Mouse (Mus musculus) hindbrain, embryonic 14.5 days (tissue): Measurements from ENCODE around the gene Galns. TPM values are rescaled to one million over a fixed set of nuclear protein-coding genes. Genes with fewer than 3 reads are reported as not detected.

Experiments
- ATAC-seq: fragments of 200-750 bp; cut with Nextera tagmentation; 2 replicates; pipeline ENCODE4 v1.8.0; 2017; ENCODE audit warnings: moderate number of reproducible peaks, mild to moderate bottlenecking, moderate TSS enrichment, moderate library complexity; ENCODE audit not compliant: low FRiP score
- DNase-seq: peaks from one replicate; pipeline ENCODE4 v3.0.0-alpha.2; 2015; ENCODE audit warnings: low spot score
- H3K27ac ChIP-seq: fragments of 300-500 bp; sonication (generic); 2 replicates; pipeline ENCODE4 v1.5.1; 2014; ENCODE audit warnings: mild to moderate bottlenecking, moderate library complexity
- H3K27me3 ChIP-seq: fragments of 300-500 bp; sonication (generic); 2 replicates; pipeline ENCODE4 v1.6.1; 2014; ENCODE audit warnings: mild to moderate bottlenecking, low read length, mixed read lengths; ENCODE audit not compliant: control insufficient read depth, insufficient read depth
- H3K36me3 ChIP-seq: fragments of 300-500 bp; sonication (generic); replicated peaks from 2 replicates; pipeline ENCODE4 v1.6.1; 2014; ENCODE audit not compliant: control insufficient read depth, insufficient read depth
- H3K4me1 ChIP-seq: fragments of 300-500 bp; sonication (generic); replicated peaks from 2 replicates; pipeline ENCODE4 v1.6.1; 2014; ENCODE audit warnings: antibody characterized with exemption, low read length, mixed read lengths; ENCODE audit not compliant: control insufficient read depth, insufficient read depth
- H3K4me2 ChIP-seq: fragments of 300-500 bp; sonication (generic); replicated peaks from 2 replicates; pipeline ENCODE4 v1.6.1; 2014; ENCODE audit warnings: mild to moderate bottlenecking, moderate library complexity
- H3K4me3 ChIP-seq: fragments of 300-500 bp; sonication (generic); replicated peaks from 2 replicates; pipeline ENCODE4 v1.5.1; 2014; ENCODE audit warnings: mild to moderate bottlenecking, low read length
- H3K9ac ChIP-seq: fragments of 300-500 bp; sonication (generic); 2 replicates; pipeline ENCODE4 v1.6.1; 2014
- H3K9me3 ChIP-seq: fragments of 300-500 bp; sonication (generic); 2 replicates; pipeline ENCODE4 v1.6.1; 2016; ENCODE audit warnings: low read length; ENCODE audit not compliant: control insufficient read depth
- WGBS: fragments of 180-500 bp; shearing (Covaris S2); extraction: QIAGEN DNeasy Blood & Tissue Kit; methylation state at CpG from one replicate; pipeline ENCODE4 v1.1.7; 2014; 5-methylcytosine and 5-hydroxymethylcytosine counted together
- polyA plus RNA-seq: library from polyadenylated mRNA; unstranded; fragments of >200 nt; fragmentation: Nextera tagmentation; extraction: Ambion mirVana; gene quantifications from 2 replicates; pipeline ENCODE4 v1.2.1, GENCODE M21; 2014

Galns gene
- polyA plus RNA-seq, 1 experiment from 2014 or later, result 6.0 TPM

- Histone ChIP-seq H3K9me3 (no peaks in the 10 kb centered on the region), H3K27me3 (no peaks in the 10 kb centered on the region), H3K4me1 (peaks cover 22% of the 10 kb centered on the region), H3K4me2 (peak overlapping the region; percentile 87), H3K36me3 (peaks cover 11% of the 10 kb centered on the region; the same call in 1 of the 2 replicates), H3K9ac (peak overlapping the region; percentile 73), H3K27ac (peak overlapping the region; percentile 27; the same call in 1 of the 2 replicates), H3K4me3 (peak overlapping the region; percentile 80)
- under 1% methylated on average over 34 of the region's 34 CpGs for WGBS
- DNase-seq (no peak), ATAC-seq (peak; percentile 53)
Measured at GRCm38 (mm10) chr8:122568109-122568504, 43.2 kb downstream of the Galns start.

- Histone ChIP-seq H3K4me2 (peak within 1 kb of the TSS; percentile 87), H3K4me1 (peaks cover 22% of the 10 kb centered on the region), H3K27me3 (no peaks in the 10 kb centered on the region), H3K4me3 (peak within 1 kb of the TSS; percentile 80), H3K36me3 (peaks cover 11% of the 10 kb centered on the region; the same call in 1 of the 2 replicates), H3K9me3 (no peaks in the 10 kb centered on the region), H3K9ac (peak within 1 kb of the TSS; percentile 73), H3K27ac (peak within 1 kb of the TSS; percentile 89)
- peak; percentile 96 for DNase-seq
- peak; percentile 96 for ATAC-seq
- WGBS, result under 1% methylated on average over 62 of the region's 62 CpGs
Measured at GRCm38 (mm10) chr8:122567361-122568108, 43.7 kb downstream of the Galns start, which contains the start of gene Cdt1. TSS of gene Cdt1 (plus strand) at chr8:122568015.

GRCm38 (mm10) chr8:122566766-122567165 lies 44.5 kb downstream of the Galns start:
- Histone ChIP-seq H3K27ac (peak overlapping the region; percentile 89), H3K4me3 (peak overlapping the region; percentile 80), H3K9ac (peak overlapping the region; percentile 73), H3K27me3 (no peaks in the 10 kb centered on the region), H3K4me1 (peaks cover 22% of the 10 kb centered on the region), H3K9me3 (no peaks in the 10 kb centered on the region), H3K4me2 (peak overlapping the region; percentile 87), H3K36me3 (peaks cover 6% of the 10 kb centered on the region; the same call in 1 of the 2 replicates)
- 29% methylated on average over 6 of the region's 6 CpGs for WGBS
- DNase-seq, result no peak
- no peak for ATAC-seq

GRCm38 (mm10) chr8:122564363-122565352 lies 46.6 kb downstream of the Galns start:
- no peak for DNase-seq
- peaks cover 22% of the 10 kb centered on the region for H3K4me1 ChIP-seq
- ATAC-seq, result no peak
- WGBS, result 86% methylated on average over 25 of the region's 25 CpGs
- H3K36me3 ChIP-seq, result no peaks in the 10 kb centered on the region
- H3K9ac ChIP-seq, result no peak overlapping the region
- no peaks in the 10 kb centered on the region for H3K9me3 ChIP-seq
- H3K4me3 ChIP-seq, result no peak overlapping the region
- no peaks in the 10 kb centered on the region for H3K27me3 ChIP-seq
- H3K4me2 ChIP-seq, result no peak overlapping the region
- H3K27ac ChIP-seq, result no peak overlapping the region

- DNase-seq, result no peak
- 83% methylated on average over 5 of the region's 5 CpGs for WGBS
- Histone ChIP-seq H3K27ac (no peak overlapping the region), H3K27me3 (no peaks in the 10 kb centered on the region), H3K9ac (no peak overlapping the region), H3K9me3 (no peaks in the 10 kb centered on the region), H3K4me3 (no peak overlapping the region), H3K4me1 (no peaks in the 10 kb centered on the region), H3K36me3 (no peaks in the 10 kb centered on the region), H3K4me2 (no peak overlapping the region)
- no peak for ATAC-seq
Measured at GRCm38 (mm10) chr8:122561199-122561598, 50.1 kb downstream of the Galns start.

- no peaks in the 10 kb centered on the region for H3K36me3 ChIP-seq
Measured at GRCm38 (mm10) chr8:122558671-122559349, 52.5 kb downstream of the Galns start.

GRCm38 (mm10) chr8:122557248-122558038 lies 53.8 kb downstream of the Galns start:
- no peaks in the 10 kb centered on the region for H3K4me1 ChIP-seq
- H3K9me3 ChIP-seq, result no peaks in the 10 kb centered on the region
- no peaks in the 10 kb centered on the region for H3K27me3 ChIP-seq
- H3K9ac ChIP-seq, result no peak overlapping the region
- 51% methylated on average over 10 of the region's 10 CpGs for WGBS
- no peak for ATAC-seq
- no peak overlapping the region for H3K4me3 ChIP-seq
- no peak overlapping the region for H3K27ac ChIP-seq
- no peaks in the 10 kb centered on the region for H3K36me3 ChIP-seq
- no peak overlapping the region for H3K4me2 ChIP-seq
- no peak for DNase-seq

More at GRCm38 (mm10) chr8:122558671-122559349, 52.5 kb downstream of the Galns start:
- Histone ChIP-seq H3K9me3 (no peaks in the 10 kb centered on the region), H3K4me2 (no peak overlapping the region), H3K4me3 (no peak overlapping the region), H3K27me3 (no peaks in the 10 kb centered on the region), H3K4me1 (no peaks in the 10 kb centered on the region), H3K9ac (no peak overlapping the region), H3K27ac (no peak overlapping the region)
- DNase-seq, result no peak
- no peak for ATAC-seq
- 11% methylated on average over 11 of the region's 12 CpGs for WGBS
